Mouse (Mus musculus): ENCODE data around the gene Serpinb6b. TPM values are rescaled to one million over a fixed set of nuclear protein-coding genes. Genes with fewer than 3 reads are reported as not detected.

Serpinb6b gene
- polyA plus RNA-seq, 1 experiment = 1.6 TPM

DNA sequence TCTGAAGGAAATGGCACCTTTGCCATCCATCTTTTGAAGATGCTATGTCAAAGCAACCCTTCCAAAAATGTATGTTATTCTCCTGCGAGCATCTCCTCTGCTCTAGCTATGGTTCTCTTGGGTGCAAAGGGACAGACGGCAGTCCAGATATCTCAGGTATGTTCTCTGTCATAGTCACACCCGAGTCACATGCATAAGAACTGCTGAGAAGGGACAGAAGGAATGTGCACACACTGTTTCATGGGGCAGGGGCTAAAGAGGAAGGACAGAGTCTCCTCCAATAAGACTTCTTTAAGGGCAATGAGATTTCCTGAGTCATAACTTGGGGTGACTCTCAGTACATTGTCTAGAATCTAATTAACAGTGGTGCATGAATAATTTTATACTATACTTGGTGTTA is 41.5 kb downstream of the Serpinb6b start:
- TF ChIP-seq POLR2A (IDR thresholded peaks at IDR 0.05; ENCODE audit: borderline replicate concordance, insufficient read depth, low read length) = no peak
- TF ChIP-seq CTCF (IDR thresholded peaks at IDR 0.05; ENCODE audit: borderline replicate concordance, insufficient read depth, low read depth, low read length) = no peak
- Histone ChIP-seq H3K27me3 (ENCODE audit: control insufficient read depth, insufficient read depth, low read length) (no peaks in the 10 kb centered on the region), H3K27ac (ENCODE audit: insufficient read depth, low read length) (no peak overlapping the region), H3K4me1 (ENCODE audit: control insufficient read depth, insufficient read depth, low read length) (no peaks in the 10 kb centered on the region), H3K4me3 (replicated peaks; ENCODE audit: insufficient read depth, low read depth, low read length) (no peak overlapping the region)
- no peak for DNase-seq
- WGBS = 93% methylated on average over 3 of the region's 3 CpGs

DNA sequence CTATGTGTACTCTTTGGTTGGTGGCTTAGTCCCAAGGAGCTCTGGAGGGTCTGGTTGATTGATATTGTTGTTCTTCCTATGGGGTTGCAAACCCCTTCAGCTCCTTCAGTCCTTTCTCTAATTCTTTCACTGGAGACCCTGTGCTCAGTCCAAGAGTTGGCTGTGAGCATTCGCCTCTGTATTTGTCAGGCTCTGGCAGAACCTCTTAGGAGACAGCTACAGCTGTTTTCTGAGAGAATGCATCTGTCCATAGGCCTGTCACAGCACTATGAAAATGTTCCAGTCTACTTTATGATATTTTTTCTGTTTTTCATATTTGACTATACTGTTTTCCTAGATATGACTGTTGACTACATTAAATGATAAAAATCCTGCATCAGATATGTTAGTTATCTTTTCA is 47.4 kb downstream of the Serpinb6b start:
- Histone ChIP-seq H3K4me3 (replicated peaks; ENCODE audit: insufficient read depth, low read depth, low read length) (no peak overlapping the region), H3K27me3 (ENCODE audit: control insufficient read depth, insufficient read depth, low read length) (no peaks in the 10 kb centered on the region), H3K4me1 (ENCODE audit: control insufficient read depth, insufficient read depth, low read length) (no peaks in the 10 kb centered on the region), H3K27ac (ENCODE audit: insufficient read depth, low read length) (no peak overlapping the region)
- no peak for DNase-seq
- 62% methylated on average over 1 of the region's 1 CpGs for WGBS
- no peak for TF ChIP-seq POLR2A (IDR thresholded peaks at IDR 0.05; ENCODE audit: borderline replicate concordance, insufficient read depth, low read length)
- no peak for TF ChIP-seq CTCF (IDR thresholded peaks at IDR 0.05; ENCODE audit: borderline replicate concordance, insufficient read depth, low read depth, low read length)

DNA sequence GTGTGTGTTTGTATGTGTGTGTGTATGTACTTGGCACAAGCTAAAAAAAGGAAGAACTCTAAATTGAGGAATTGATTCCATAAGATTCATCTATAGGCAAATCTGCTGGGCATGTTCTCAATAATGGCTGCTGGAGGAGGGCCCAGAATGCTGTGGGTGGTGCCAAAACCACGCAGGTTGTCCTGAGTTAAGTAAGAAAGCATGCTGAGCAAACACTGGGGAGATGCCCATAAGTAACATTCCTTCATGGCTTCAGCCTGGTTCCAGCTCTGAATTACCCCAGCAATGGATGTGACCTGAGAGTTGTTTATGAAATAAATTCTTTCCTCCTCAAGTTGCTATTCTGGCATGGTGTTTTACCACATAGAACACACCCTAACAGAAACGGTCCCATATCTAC is 48.3 kb downstream of the Serpinb6b start:
- no peak for TF ChIP-seq POLR2A (IDR thresholded peaks at IDR 0.05; ENCODE audit: borderline replicate concordance, insufficient read depth, low read length)
- no peak for TF ChIP-seq CTCF (IDR thresholded peaks at IDR 0.05; ENCODE audit: borderline replicate concordance, insufficient read depth, low read depth, low read length)
- no peak for DNase-seq
- Histone ChIP-seq H3K27me3 (ENCODE audit: control insufficient read depth, insufficient read depth, low read length) (no peaks in the 10 kb centered on the region), H3K4me1 (ENCODE audit: control insufficient read depth, insufficient read depth, low read length) (no peaks in the 10 kb centered on the region), H3K4me3 (replicated peaks; ENCODE audit: insufficient read depth, low read depth, low read length) (no peak overlapping the region), H3K27ac (ENCODE audit: insufficient read depth, low read length) (no peak overlapping the region)
- WGBS = 52% methylated on average over 2 of the region's 2 CpGs

DNA sequence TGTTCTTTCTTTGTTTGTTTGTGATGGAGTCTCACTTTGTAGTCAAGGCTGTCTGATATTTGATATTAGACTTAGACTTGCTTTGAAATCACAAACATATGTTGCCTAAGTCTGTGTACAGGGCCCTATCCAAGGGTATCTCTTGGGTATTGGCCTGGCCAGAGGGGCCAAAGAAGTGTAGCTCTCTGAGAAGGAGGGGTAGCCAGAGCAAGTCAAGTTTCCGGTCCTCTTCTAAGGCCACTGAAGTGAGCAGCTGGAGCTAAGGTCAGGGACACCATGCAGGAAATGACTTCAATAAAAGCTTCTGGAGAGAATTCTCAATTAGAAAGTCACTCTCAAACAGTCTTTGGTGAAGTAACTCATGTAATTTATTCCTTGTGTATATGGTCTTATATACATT is 57.4 kb downstream of the Serpinb6b start:
- TF ChIP-seq POLR2A (IDR thresholded peaks at IDR 0.05; ENCODE audit: borderline replicate concordance, insufficient read depth, low read length) = no peak
- no peak overlapping the region for H3K4me3 ChIP-seq (replicated peaks; ENCODE audit: insufficient read depth, low read depth, low read length)
- no peak for DNase-seq
- WGBS = 89% methylated on average over 1 of the region's 1 CpGs
- H3K27me3 ChIP-seq (ENCODE audit: control insufficient read depth, insufficient read depth, low read length) = no peaks in the 10 kb centered on the region
- H3K27ac ChIP-seq (ENCODE audit: insufficient read depth, low read length) = no peak overlapping the region
- no peaks in the 10 kb centered on the region for H3K4me1 ChIP-seq (ENCODE audit: control insufficient read depth, insufficient read depth, low read length)

DNA sequence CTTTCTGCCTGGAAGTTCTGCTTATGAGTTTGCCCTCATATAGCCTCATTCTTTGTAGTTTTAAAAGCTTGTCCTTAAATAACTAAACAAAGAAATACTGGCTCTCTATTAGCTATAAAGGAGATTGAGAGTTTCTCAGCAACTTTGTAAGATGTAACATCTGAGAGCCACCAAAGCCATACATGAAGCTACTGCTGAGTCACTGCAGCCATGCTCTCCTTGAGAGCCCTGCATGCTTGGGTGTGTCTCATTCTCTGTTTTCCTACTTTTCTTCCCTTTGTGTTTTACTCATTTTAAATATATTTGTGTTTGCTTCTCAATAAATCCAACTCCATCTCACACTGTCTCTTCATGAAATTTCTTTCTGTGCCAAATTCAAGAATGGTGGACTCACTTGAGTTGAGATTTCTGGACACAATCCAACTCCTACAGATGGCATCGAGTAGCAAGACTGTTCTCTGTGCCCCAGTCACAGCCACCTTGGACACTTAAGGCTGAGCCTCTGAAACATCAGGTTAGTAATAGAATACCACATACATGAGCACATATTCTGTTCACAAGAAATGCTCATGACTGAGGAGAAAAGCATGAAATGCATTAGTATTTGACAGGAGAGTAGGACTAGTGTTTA is 61.5 kb downstream of the Serpinb6b start:
- WGBS = 0% methylated on average over 1 of the region's 1 CpGs
- TF ChIP-seq CTCF (IDR thresholded peaks at IDR 0.05; ENCODE audit: borderline replicate concordance, insufficient read depth, low read depth, low read length) (no peak), POLR2A (IDR thresholded peaks at IDR 0.05; ENCODE audit: borderline replicate concordance, insufficient read depth, low read length) (no peak)
- DNase-seq = peak in 1 of 2 experiments; percentile 3
- Histone ChIP-seq H3K4me3 (replicated peaks; ENCODE audit: insufficient read depth, low read depth, low read length) (no peak overlapping the region), H3K4me1 (ENCODE audit: control insufficient read depth, insufficient read depth, low read length) (no peaks in the 10 kb centered on the region), H3K27ac (ENCODE audit: insufficient read depth, low read length) (no peak overlapping the region), H3K27me3 (ENCODE audit: control insufficient read depth, insufficient read depth, low read length) (no peaks in the 10 kb centered on the region)

DNA sequence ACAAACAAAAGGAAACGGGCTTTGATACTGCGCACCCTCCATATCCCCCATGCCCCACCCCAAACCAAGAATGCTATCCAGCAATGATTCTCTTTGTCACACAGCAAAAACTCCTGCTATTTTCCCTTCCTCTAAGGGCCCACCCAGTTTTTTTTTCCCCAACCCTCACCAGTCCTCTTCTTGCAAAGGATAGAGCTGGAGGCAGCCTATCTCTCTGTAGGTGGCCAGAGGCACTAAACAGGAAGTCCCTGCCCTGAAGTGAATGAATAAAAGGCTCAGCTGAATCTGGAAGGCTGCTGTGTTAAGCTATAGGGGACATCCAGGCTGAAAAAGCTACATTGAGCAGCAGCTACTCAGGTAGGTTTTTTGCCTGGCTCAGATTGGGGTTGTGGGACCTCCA is 62.2 kb downstream of the Serpinb6b start, which contains the start of gene Serpinb9b:
Gene Serpinb9b, plus strand, starts transcription at position 173 of the 400 bp plus-strand sequence.
- Histone ChIP-seq H3K4me1 (ENCODE audit: control insufficient read depth, insufficient read depth, low read length) (no peaks in the 10 kb centered on the region), H3K27ac (ENCODE audit: insufficient read depth, low read length) (no peak within 1 kb of the TSS), H3K27me3 (ENCODE audit: control insufficient read depth, insufficient read depth, low read length) (no peaks in the 10 kb centered on the region), H3K4me3 (replicated peaks; ENCODE audit: insufficient read depth, low read depth, low read length) (no peak within 1 kb of the TSS)
- DNase-seq = no peak
- TF ChIP-seq POLR2A (IDR thresholded peaks at IDR 0.05; ENCODE audit: borderline replicate concordance, insufficient read depth, low read length) (no peak), CTCF (IDR thresholded peaks at IDR 0.05; ENCODE audit: borderline replicate concordance, insufficient read depth, low read depth, low read length) (no peak)
- 96% methylated on average over 2 of the region's 2 CpGs for WGBS

DNA sequence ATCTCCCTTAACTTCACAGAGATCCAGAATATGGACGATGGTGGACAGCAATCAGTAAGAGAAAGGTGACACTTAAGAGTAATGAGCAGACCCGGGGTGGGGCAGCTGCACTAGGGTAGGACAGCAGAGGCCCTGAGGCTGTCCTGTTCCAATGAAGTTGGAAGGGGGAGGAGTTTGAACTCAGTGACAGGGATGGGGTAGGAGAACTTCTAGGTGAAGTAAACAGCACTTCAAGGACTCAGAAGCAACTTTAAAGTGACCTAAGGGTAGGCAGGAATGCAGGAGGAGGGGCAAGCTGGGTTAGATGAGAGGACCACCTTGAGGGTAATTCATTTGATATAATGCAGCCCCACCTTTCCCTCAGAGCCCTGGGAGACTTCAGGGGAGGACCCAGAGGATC is 63.1 kb downstream of the Serpinb6b start:
- Histone ChIP-seq H3K27me3 (ENCODE audit: control insufficient read depth, insufficient read depth, low read length) (no peaks in the 10 kb centered on the region), H3K27ac (ENCODE audit: insufficient read depth, low read length) (no peak overlapping the region), H3K4me3 (replicated peaks; ENCODE audit: insufficient read depth, low read depth, low read length) (no peak overlapping the region), H3K4me1 (ENCODE audit: control insufficient read depth, insufficient read depth, low read length) (no peaks in the 10 kb centered on the region)
- 77% methylated on average over 2 of the region's 2 CpGs for WGBS
- no peak for DNase-seq
- TF ChIP-seq CTCF (IDR thresholded peaks at IDR 0.05; ENCODE audit: borderline replicate concordance, insufficient read depth, low read depth, low read length) (no peak), POLR2A (IDR thresholded peaks at IDR 0.05; ENCODE audit: borderline replicate concordance, insufficient read depth, low read length) (no peak)

DNA sequence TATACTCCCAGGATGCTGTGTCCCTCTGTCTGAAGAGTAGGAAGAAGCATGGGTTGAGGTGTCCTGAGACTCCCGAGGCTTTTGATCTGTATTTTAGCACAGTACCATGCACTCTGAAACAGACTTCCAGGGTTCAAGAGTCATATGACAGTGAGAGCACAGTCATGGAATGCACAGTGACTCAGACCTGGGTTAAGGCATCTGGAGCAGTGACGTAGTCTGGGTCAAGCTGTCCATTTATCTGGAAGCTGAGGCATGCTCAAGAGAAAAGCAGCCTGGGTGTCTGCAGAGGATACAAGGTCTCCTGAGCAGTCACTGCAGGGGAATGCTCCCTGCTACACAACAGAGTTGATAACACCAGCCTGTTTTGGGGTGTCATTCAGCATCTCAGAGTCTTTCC is 63.5 kb downstream of the Serpinb6b start:
- DNase-seq = no peak
- Histone ChIP-seq H3K27me3 (ENCODE audit: control insufficient read depth, insufficient read depth, low read length) (no peaks in the 10 kb centered on the region), H3K27ac (ENCODE audit: insufficient read depth, low read length) (no peak overlapping the region), H3K4me1 (ENCODE audit: control insufficient read depth, insufficient read depth, low read length) (no peaks in the 10 kb centered on the region), H3K4me3 (replicated peaks; ENCODE audit: insufficient read depth, low read depth, low read length) (no peak overlapping the region)
- WGBS = 91% methylated on average over 2 of the region's 2 CpGs
- TF ChIP-seq CTCF (IDR thresholded peaks at IDR 0.05; ENCODE audit: borderline replicate concordance, insufficient read depth, low read depth, low read length) = no peak
- no peak for TF ChIP-seq POLR2A (IDR thresholded peaks at IDR 0.05; ENCODE audit: borderline replicate concordance, insufficient read depth, low read length)

Other genes with a start within 250 kb of the Serpinb6b start
- 0.19 and 0.21 TPM in 2 replicates for gene Mylk4, start 181.3 kb upstream of the Serpinb6b start, polyA plus RNA-seq (2012; rRNA removed)
- 57.2 and 63.7 TPM in 2 replicates for gene Wrnip1, start 163.2 kb upstream of the Serpinb6b start, polyA plus RNA-seq (2012; rRNA removed)
- gene D930007J09Rik, start 162.4 kb upstream of the Serpinb6b start, polyA plus RNA-seq (2012; rRNA removed) = 0.88 TPM in 1 of 2 replicates, not detected in the other
- gene Serpinb1a, start 114.0 kb upstream of the Serpinb6b start, polyA plus RNA-seq (2012; rRNA removed) = 24.4 and 31.1 TPM in 2 replicates
- gene Serpinb1c, start 67.0 kb upstream of the Serpinb6b start, polyA plus RNA-seq (2012; rRNA removed) = 0.11 TPM in 1 of 2 replicates, not detected in the other
- 4.5 and 4.6 TPM in 2 replicates for gene Serpinb9, start 38.0 kb downstream of the Serpinb6b start, polyA plus RNA-seq (2012; rRNA removed)
- gene Serpinb9b, start 62.2 kb downstream of the Serpinb6b start, polyA plus RNA-seq (2012; rRNA removed) = 0.03 and 0.05 TPM in 2 replicates
- 9.1 and 10.3 TPM in 2 replicates for gene Serpinb1b, start 113.4 kb downstream of the Serpinb6b start, polyA plus RNA-seq (2012; rRNA removed)
- 0.08 and 0.17 TPM in 2 replicates for gene Serpinb9c, start 194.5 kb downstream of the Serpinb6b start, polyA plus RNA-seq (2012; rRNA removed)
- not detected in 2 replicates for gene Serpinb9d, start 227.8 kb downstream of the Serpinb6b start, polyA plus RNA-seq (2012; rRNA removed)